Mouse (Mus musculus) myocyte (in vitro differentiated cells): ENCODE results near the gene Cdr2.

Experiments
- CEBPB ChIP-seq: IDR thresholded peaks from 2 replicates; pipeline ENCODE4 v1.6.1; 2011; ENCODE audit warnings: mild to moderate bottlenecking, moderate library complexity; ENCODE audit not compliant: poor library complexity, insufficient read depth, severe bottlenecking
- MAX ChIP-seq: IDR thresholded peaks from one replicate; pipeline ENCODE4 v1.6.1; 2011; ENCODE audit warnings: low read depth, mild to moderate bottlenecking, control low read depth
- MYOD1 ChIP-seq, 3 experiments: IDR thresholded peaks; one replicate each; pipeline ENCODE4 v1.6.1; 2011; ENCODE audit warnings: control low read depth in 2 of 3, low read depth in 2 of 3, mild to moderate bottlenecking in 2 of 3, moderate library complexity in 1 of 3; ENCODE audit not compliant: insufficient read length in 2 of 3, control insufficient read depth in 1 of 3
- POLR2A ChIP-seq: IDR thresholded peaks from one replicate; pipeline ENCODE4 v1.6.1; 2011; ENCODE audit warnings: low read depth, mild to moderate bottlenecking, control low read depth, moderate library complexity; ENCODE audit not compliant: insufficient read length
- POLR2AphosphoS2 ChIP-seq: IDR thresholded peaks from one replicate; pipeline ENCODE4 v1.6.1; 2011; ENCODE audit warnings: low read depth, control low read depth; ENCODE audit not compliant: insufficient read length
- REST ChIP-seq: IDR thresholded peaks from one replicate; pipeline ENCODE4 v1.6.1; 2011; ENCODE audit warnings: mild to moderate bottlenecking, control low read depth, moderate library complexity; ENCODE audit not compliant: insufficient read depth, insufficient read length
- SRF ChIP-seq: IDR thresholded peaks from one replicate; pipeline ENCODE4 v1.6.1; 2011; ENCODE audit warnings: low read depth; ENCODE audit not compliant: control insufficient read depth, insufficient read length
- TCF12 ChIP-seq: IDR thresholded peaks from one replicate; pipeline ENCODE4 v1.6.1; 2011; ENCODE audit warnings: mild to moderate bottlenecking, control low read depth; ENCODE audit not compliant: poor library complexity, insufficient read depth, severe bottlenecking
- TCF3 ChIP-seq: IDR thresholded peaks from one replicate; pipeline ENCODE4 v1.6.1; 2011; ENCODE audit warnings: low read depth, control low read depth; ENCODE audit not compliant: insufficient read length
- USF1 ChIP-seq: IDR thresholded peaks from one replicate; pipeline ENCODE4 v1.6.1; 2011; ENCODE audit warnings: low read depth, mild to moderate bottlenecking, control low read depth, moderate library complexity

DNA sequence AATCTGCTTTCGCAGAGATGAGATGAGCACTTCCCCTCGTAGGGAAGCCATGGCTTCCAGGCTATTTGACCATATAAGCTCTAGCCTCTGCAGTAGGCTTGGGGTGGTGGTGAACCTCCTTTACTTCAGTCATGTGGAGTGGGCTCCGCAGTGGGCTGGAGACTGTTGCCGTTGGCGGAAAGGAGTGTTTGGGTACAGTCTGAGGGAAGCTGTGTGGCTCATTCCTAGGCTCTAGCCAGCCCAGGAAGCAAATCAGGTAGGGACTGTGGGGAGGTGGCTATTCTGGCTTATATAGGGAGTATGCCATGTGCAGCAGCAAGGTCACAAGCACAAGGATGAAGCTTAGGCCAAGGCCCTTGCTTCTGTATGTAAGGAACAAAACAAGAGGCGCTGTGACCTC, 40.9 kb downstream of the Cdr2 start:
- TF ChIP-seq POLR2A, result no peak
- no peak for TF ChIP-seq POLR2AphosphoS2
- no peak for TF ChIP-seq SRF
- no peak for TF ChIP-seq TCF3
- TF ChIP-seq TCF12, result no peak
- TF ChIP-seq MYOD1 (IDR thresholded peaks at IDR 0.05; ENCODE audit: control insufficient read depth in 1 of 3, insufficient read length in 2 of 3, low read depth in 2 of 3), result no peak
- TF ChIP-seq MAX, result no peak
- no peak for TF ChIP-seq REST
- TF ChIP-seq USF1, result no peak
- no peak for TF ChIP-seq CEBPB
